Mouse (Mus musculus) small intestine, adult 2 months (tissue): ENCODE results near the gene Kmt5b. TPM values are rescaled to one million over a fixed set of nuclear protein-coding genes. Genes with fewer than 3 reads are reported as not detected.
A peak's percentile ranks its signal among the peaks of the same experiment; 100 is the strongest.

Experiments
- H3K27ac ChIP-seq: fragments of 200-500 bp; 2 replicates; pipeline ENCODE4 v1.5.1; 2012; ENCODE audit warnings: low read depth, low read length, control low read depth, inconsistent platforms; ENCODE audit not compliant: insufficient read depth
- H3K27me3 ChIP-seq: fragments of 200-500 bp; 2 replicates; pipeline ENCODE4 v1.6.1; 2012; ENCODE audit warnings: mild to moderate bottlenecking, moderate library complexity, low read length, inconsistent platforms; ENCODE audit not compliant: control insufficient read depth, insufficient read depth
- H3K36me3 ChIP-seq: fragments of 200-500 bp; 2 replicates; pipeline ENCODE4 v1.6.1; 2012; ENCODE audit warnings: mild to moderate bottlenecking, low read length, control low read depth, inconsistent platforms; ENCODE audit not compliant: control insufficient read depth, insufficient read depth
- H3K4me1 ChIP-seq: fragments of 200-500 bp; 2 replicates; pipeline ENCODE4 v1.6.1; 2012; ENCODE audit warnings: low read length, inconsistent platforms, mixed read lengths; ENCODE audit not compliant: control insufficient read depth, insufficient read depth, insufficient read length
- H3K4me3 ChIP-seq: fragments of 200-500 bp; 2 replicates; pipeline ENCODE4 v1.5.1; 2012; ENCODE audit warnings: low read depth, mild to moderate bottlenecking, control low read depth, inconsistent platforms, low read length, moderate library complexity
- CTCF ChIP-seq: fragments of 200-500 bp; IDR thresholded peaks from 2 replicates; pipeline ENCODE4 v1.5.1; 2012; ENCODE audit warnings: low read depth, mild to moderate bottlenecking, control low read depth, inconsistent platforms, low read length, moderate library complexity, mixed read lengths; ENCODE audit not compliant: insufficient replicate concordance, insufficient read length; ENCODE audit errors: extremely low read depth
- POLR2A ChIP-seq: fragments of 200-500 bp; IDR thresholded peaks from 2 replicates; pipeline ENCODE4 v1.6.1; 2012; ENCODE audit warnings: low read depth, mild to moderate bottlenecking, control low read depth, inconsistent platforms, low read length, moderate library complexity
- whole genome bisulfite sequencing: fragments of 180-500 bp; shearing (Covaris S2); methylation state at CpG from one replicate; pipeline ENCODE4 v1.1.7; 2018; 5-methylcytosine and 5-hydroxymethylcytosine counted together
- polyA plus RNA-seq: library from polyadenylated mRNA; depleted of rRNA; stranded (reverse); fragments of >200 nt; gene quantifications from 2 replicates; pipeline ENCODE4 v1.2.3, GENCODE M21; 2012

Kmt5b gene
- polyA plus RNA-seq, 1 experiment, result 16.8 TPM

- Histone ChIP-seq H3K4me1 (peaks cover 7% of the 10 kb centered on the region; the same call in 1 of the 2 replicates), H3K27ac (no peak overlapping the region), H3K27me3 (no peaks in the 10 kb centered on the region), H3K36me3 (peaks cover 27% of the 10 kb centered on the region), H3K4me3 (no peak overlapping the region)
- no peak for TF ChIP-seq CTCF
- no peak for TF ChIP-seq POLR2A
- 75% methylated on average over 12 of the region's 12 CpGs for WGBS
Observed at GRCm38 (mm10) chr19:3815824-3816223, 48.6 kb downstream of the Kmt5b start.

GRCm38 (mm10) chr19:3819080-3819479 lies 51.9 kb downstream of the Kmt5b start:
- 66% methylated on average over 2 of the region's 2 CpGs for WGBS
- no peak overlapping the region for H3K4me3 ChIP-seq
- H3K27me3 ChIP-seq, result no peaks in the 10 kb centered on the region
- H3K27ac ChIP-seq, result no peak overlapping the region
- peaks cover 12% of the 10 kb centered on the region; the same call in 1 of the 2 replicates for H3K4me1 ChIP-seq
- TF ChIP-seq POLR2A (no peak), CTCF (no peak)
- H3K36me3 ChIP-seq, result peaks cover 25% of the 10 kb centered on the region

- 41% methylated on average over 2 of the region's 2 CpGs for WGBS
- Histone ChIP-seq H3K4me1 (peaks cover 12% of the 10 kb centered on the region; the same call in 1 of the 2 replicates), H3K27me3 (no peaks in the 10 kb centered on the region), H3K36me3 (peaks cover 17% of the 10 kb centered on the region), H3K4me3 (no peak overlapping the region), H3K27ac (peak overlapping the region; percentile 50; the same call in 1 of the 2 replicates)
- no peak for TF ChIP-seq CTCF
- TF ChIP-seq POLR2A, result no peak
Observed at GRCm38 (mm10) chr19:3819899-3820444, 52.8 kb downstream of the Kmt5b start.

GRCm38 (mm10) chr19:3825044-3825443 lies 57.8 kb downstream of the Kmt5b start:
- H3K27ac ChIP-seq, result peak overlapping the region; percentile 87
- no peaks in the 10 kb centered on the region for H3K27me3 ChIP-seq
- TF ChIP-seq POLR2A (no peak), CTCF (no peak)
- peaks cover 11% of the 10 kb centered on the region; the same call in 1 of the 2 replicates for H3K4me1 ChIP-seq
- no peaks in the 10 kb centered on the region for H3K36me3 ChIP-seq
- H3K4me3 ChIP-seq, result no peak overlapping the region

GRCm38 (mm10) chr19:3829863-3830262 lies 62.6 kb downstream of the Kmt5b start:
- H3K27ac ChIP-seq, result peak overlapping the region; percentile 43
- no peak for TF ChIP-seq POLR2A
- no peak for TF ChIP-seq CTCF
- H3K4me3 ChIP-seq, result no peak overlapping the region
- peaks cover 21% of the 10 kb centered on the region for H3K4me1 ChIP-seq
- H3K27me3 ChIP-seq, result no peaks in the 10 kb centered on the region
- H3K36me3 ChIP-seq, result no peaks in the 10 kb centered on the region
- WGBS, result 75% methylated on average over 3 of the region's 3 CpGs

GRCm38 (mm10) chr19:3831716-3832115 lies 64.5 kb downstream of the Kmt5b start:
- Histone ChIP-seq H3K27ac (peak overlapping the region; percentile 23), H3K4me1 (peaks cover 23% of the 10 kb centered on the region), H3K4me3 (no peak overlapping the region), H3K27me3 (no peaks in the 10 kb centered on the region), H3K36me3 (no peaks in the 10 kb centered on the region)
- TF ChIP-seq CTCF (no peak), POLR2A (no peak)
- 26% methylated on average over 8 of the region's 8 CpGs for WGBS

- Histone ChIP-seq H3K27me3 (no peaks in the 10 kb centered on the region), H3K4me3 (no peak overlapping the region), H3K4me1 (peaks cover 23% of the 10 kb centered on the region), H3K27ac (peak overlapping the region; percentile 84), H3K36me3 (no peaks in the 10 kb centered on the region)
- WGBS, result 10% methylated on average over 4 of the region's 4 CpGs
- TF ChIP-seq CTCF, result no peak
- no peak for TF ChIP-seq POLR2A
Observed at GRCm38 (mm10) chr19:3832851-3833353, 65.7 kb downstream of the Kmt5b start.

GRCm38 (mm10) chr19:3834301-3834700 lies 67.1 kb downstream of the Kmt5b start:
- Histone ChIP-seq H3K4me3 (no peak overlapping the region), H3K27ac (peak overlapping the region; percentile 84; the same call in 1 of the 2 replicates), H3K27me3 (no peaks in the 10 kb centered on the region), H3K4me1 (peaks cover 23% of the 10 kb centered on the region), H3K36me3 (no peaks in the 10 kb centered on the region)
- WGBS, result 62% methylated on average over 7 of the region's 7 CpGs
- no peak for TF ChIP-seq CTCF
- TF ChIP-seq POLR2A, result no peak
